Mouse (Mus musculus) spleen, embryonic (tissue): Measurements from ENCODE around the gene Rpl10l.

ENCODE experiments used
- CTCF ChIA-PET: fragments of 350-600 bp; sonication (Branson Sonifier 250); formaldehyde crosslinking; loops from one replicate; lab custom pipeline; 2022; lab: Charles Lee

The Rpl10l gene

GRCm38 (mm10) chr12:66283991-66284622, at the start of gene Rpl10l:
Gene Rpl10l, minus strand, starts transcription at chr12:66284401.
- CTCF ChIA-PET = no interaction called here

- CTCF ChIA-PET = no interaction called here
Measured at GRCm38 (mm10) chr12:66275890-66276289, 8.3 kb downstream of the Rpl10l start.

GRCm38 (mm10) chr12:66245461-66246099, 38.6 kb downstream of the Rpl10l start:
- CTCF ChIA-PET = no interaction called here

GRCm38 (mm10) chr12:66234158-66234557, 50.0 kb downstream of the Rpl10l start:
- CTCF ChIA-PET = no interaction called here
